Mouse (Mus musculus) urinary bladder, postnatal 10 days (tissue): ENCODE measurements around the gene Cltc.
"Not testable (repeated sequence)": the region's sequence is repeated elsewhere in the genome, so short reads cannot be mapped to it uniquely, and the experiment has no call there.

Experiments
- DNase-seq: peaks from one replicate; pipeline ENCODE4 v3.0.0; 2022; ENCODE audit warnings: low spot score

Gene Cltc

DNA sequence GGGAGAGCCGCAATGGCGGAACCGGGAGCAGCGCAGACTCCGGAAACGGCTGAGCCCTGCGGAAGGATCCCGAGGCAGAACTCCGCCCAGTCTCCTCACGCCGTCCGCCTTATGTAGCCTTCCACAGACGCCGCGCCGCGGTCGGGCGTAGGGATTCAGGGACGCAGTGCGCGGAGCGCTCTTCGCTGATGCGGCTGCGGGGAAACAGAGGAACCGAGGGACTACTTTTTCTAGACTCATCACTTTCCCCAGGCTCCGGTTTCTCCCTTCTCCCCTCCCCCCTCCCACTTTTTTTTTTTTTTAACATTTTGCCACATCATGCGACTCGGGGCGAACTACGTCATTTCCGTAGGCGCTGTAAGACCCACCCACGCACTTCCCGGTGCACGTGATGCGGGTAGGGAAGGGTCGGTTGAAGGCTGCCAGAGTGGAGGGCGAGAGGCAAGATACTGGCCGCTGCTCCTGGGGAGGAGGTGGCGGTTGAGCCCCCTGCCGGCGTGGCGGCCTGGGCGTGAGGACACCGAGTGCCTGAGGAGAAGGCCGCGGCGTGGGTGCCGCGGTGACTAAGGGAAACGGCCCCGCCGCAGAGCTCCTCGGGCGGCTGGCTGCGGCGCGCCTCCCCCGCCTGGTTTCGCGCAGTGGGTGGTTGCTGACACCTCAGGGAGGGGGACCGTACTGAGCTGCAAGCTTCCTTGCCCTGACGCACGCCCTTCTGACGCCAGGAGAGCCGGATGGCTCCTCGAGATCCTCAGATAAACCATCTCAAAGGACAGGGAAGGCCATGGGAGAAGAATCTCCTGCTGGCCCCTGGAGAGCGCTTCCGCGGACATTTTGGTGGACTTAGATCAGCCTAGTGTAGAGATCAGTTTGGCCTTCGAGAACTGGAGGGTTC, at the start of gene Cltc:
Gene Cltc, minus strand, starts transcription at position 86 of the 892 bp plus-strand sequence.
- peak; percentile 83 for DNase-seq

DNA sequence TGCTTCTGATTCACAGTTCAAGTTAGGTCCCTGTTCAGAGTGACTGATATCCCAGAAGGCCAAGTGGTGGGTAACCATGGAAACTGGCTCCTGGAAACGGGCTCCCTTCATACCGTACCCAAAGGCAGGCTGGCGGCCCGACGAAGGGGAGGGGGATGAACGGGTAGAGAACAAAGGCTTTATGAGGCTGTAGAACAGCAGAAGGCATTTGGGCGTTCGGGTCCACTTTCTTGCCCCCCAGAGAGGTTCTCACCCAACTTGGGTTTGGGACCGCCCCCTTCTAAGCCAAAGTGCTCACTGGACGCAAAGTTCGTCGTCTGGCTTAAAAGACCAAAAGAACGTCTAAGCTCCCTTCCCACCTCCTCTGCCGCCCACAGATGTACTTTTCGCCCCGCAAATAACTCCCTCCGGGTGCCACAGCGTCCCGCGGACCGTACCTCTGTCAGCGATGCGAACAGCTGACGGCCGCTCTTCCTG, 49.7 kb upstream of the Cltc start:
- no peak for DNase-seq

DNA sequence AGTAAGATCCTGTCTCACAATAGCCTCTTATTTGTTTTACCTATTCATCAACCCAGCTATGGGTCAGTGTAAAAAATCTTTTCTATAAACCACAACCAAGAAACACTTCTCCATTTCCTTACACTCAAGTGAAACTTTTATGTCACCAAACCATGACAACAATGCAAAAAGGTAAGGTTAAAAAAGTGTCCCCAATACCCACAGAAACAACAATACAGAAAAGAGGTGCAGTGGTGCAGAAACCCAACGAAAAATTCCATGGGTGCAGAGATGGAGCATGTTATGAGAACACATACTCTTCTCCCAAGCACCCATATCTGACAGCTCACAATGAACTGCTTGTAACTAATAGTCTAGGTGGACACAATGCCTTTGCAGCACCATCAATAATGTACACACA, 36.8 kb upstream of the Cltc start:
- no peak for DNase-seq

DNA sequence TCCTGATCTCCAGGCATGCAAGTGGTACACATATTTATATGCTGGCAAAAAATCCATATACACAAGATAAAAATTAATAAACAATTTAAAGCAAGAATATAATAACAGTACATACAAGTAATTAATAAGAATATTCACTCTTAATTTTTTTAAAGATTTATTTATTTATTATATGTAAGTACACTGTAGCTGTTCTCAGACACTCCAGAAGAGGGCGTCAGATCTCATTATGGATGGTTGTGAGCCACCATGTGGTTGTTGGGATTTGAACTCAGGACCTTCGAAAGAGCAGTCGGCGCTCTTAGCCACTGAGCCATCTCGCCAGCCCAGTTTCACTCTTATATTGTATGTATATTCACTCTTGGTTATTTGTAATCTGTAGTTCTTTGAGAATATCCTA, 30.1 kb upstream of the Cltc start:
- not testable (repeated sequence) for DNase-seq

DNA sequence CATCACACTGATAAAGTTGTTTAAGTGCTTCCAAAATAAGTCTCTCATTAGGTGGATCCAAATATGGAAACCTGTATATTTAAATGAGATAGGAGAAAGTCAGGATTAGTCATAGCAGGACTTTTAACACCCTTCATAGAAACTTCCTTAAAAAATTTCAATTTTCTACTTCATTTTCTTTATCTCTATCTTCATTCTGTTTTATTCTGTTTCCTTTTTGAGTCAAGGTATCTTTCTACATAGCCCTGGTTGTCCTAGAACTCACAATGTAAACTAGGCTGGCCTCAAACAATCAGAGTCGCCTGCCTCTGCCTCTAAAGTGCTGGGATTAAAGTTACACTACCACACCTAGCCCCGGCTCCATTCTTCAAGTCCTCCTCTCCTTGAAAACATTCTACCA, 28.4 kb upstream of the Cltc start:
- DNase-seq, result no peak

DNA sequence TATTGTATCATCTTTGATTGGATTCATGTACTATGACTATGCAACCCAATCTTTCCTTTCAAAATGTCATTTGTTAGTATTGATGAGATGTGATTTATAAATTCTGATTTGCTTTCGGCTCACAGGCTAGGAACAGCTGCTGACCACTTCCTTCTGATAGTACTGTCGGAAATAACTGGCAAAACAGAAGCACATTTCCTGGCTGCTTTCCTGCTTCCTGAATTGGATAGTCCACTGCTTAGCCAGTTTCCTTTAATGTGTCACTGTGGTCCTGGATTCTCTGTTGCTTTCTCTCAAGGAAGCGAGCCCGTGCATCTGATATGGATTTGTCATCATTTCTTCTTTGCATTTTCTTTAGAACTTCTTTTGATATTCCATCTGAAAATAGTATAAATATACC, 12.5 kb upstream of the Cltc start:
- DNase-seq, result no peak

DNA sequence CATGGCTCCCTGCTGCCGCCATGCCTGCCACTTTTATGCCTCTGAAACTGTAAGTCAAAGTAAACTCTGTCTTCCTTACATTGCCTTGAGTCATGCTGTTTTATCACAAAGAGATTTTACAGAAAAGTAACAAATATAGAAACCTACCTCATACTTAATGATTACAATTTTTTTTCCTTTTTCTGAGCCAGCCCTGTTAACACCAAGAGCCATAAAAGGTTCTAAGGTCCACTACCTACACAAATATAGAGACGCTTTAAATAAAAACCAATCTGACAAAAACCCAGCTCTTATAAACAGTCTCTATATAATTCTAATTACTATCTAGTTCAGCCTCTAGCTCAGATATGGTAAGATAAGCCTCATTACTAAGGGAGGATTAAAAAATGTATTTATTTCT, 7.1 kb upstream of the Cltc start:
- DNase-seq, result no peak

DNA sequence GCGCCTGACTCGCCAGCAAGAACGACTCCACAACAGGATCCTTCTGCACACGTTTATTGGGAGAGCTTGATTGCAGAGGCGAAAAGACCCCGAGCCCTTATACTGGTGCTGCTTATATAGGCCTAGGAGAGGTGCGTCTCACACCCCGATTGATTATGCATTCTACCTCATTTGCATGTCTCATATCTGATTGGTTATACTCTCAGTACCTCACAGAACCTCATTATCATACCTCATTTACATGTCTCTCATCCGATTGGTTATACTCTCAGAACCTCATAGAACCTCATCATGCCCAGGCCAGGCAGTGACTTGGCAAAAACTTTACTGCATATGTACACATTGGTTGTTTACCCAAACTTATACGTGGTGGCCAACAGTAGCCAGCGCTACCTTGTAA, 5.8 kb upstream of the Cltc start:
- DNase-seq, result not testable (repeated sequence)

DNA sequence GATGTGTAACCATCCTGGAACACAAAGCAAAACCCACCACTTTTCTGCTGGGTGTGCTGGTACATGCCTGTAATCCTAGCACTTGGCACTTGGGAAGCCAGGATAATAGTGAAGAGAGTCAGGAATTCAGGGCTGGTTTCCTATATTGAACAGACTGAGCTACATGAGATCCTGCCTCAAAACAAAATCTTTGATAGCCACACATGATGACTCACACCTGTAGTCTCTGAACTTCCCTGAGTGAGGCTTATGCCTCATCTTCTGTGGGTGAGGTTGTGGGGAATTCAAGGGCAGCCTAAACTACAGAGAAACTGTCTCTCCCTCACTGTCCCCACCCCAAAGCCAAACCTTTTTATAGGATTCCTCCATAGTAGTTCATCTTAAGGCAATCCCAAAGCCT, 3.0 kb upstream of the Cltc start:
- DNase-seq, result no peak

DNA sequence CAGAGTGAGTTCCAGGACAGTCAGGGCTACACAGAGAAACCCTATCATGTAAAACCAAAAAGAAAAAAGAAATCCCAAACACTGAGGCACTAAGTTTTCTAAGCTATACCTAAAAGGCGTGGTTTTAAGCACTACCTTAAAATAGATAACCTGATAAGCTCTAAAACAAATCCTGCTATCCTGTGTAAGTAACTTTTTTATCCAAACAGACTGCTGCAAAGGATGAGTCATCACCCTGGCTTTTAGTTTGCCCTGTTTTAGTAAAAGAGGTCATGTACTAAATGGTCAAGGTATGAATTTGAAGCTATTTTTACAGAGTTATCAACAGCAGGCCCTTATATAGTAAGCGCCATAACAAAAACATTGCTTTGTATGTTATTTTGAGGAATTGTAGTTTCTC, 2.5 kb upstream of the Cltc start:
- no peak for DNase-seq

DNA sequence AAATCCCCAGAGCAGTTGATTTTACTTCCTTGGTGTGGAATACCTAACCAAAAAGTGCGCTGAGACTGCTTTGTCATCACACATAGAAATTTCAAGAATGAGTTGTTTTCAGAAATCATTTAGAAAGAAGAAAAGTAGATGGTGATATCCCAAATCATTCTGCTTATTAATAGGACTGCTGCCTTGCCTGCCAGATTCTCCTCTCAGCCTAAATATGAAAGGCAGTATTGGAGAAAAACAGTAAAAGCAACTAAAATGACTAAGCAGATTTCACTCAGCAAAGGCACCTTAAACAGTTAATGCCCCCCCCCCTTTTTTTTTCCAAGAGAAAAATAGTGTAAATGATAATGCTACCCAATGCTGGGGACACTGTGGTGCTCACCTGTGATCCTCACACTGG, 1.9 kb upstream of the Cltc start:
- no peak for DNase-seq

DNA sequence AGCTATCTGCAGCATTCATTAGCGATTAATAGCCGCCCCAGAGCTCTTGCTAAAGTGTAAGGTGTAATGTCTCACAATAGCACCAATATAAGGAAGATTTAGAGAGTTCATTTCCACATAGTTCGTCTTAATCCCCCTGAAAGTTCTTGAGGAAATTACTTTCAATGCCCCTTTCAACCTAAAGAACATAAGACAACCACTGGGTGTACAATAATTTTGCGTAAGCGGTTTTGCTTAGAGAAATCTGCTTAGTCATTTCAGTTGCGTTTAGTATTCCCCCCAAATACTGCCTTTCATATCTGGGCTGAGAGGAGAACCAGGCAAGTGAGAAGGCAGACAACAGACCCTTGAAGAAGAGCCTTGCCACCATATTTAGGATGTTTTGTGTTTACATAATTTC, 1.2 kb upstream of the Cltc start:
- DNase-seq, result no peak

DNA sequence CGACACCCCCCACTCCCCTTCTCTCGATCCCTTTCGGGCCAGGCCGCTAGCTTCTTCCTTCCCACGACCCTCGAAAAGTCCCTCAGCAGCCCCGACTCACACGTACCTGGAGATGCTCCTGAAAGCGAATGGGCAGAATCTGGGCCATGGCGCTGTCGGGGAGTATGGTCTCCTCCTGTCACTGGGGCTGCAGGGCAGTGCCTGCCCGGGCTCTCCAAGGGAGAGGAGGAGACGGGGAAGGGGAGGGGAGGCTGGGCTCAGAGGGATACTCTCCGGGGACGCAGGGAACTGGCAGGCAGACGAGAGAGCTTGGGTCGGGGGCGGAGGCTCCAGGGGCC, 254 bp downstream of the Cltc start:
- no peak for DNase-seq

DNA sequence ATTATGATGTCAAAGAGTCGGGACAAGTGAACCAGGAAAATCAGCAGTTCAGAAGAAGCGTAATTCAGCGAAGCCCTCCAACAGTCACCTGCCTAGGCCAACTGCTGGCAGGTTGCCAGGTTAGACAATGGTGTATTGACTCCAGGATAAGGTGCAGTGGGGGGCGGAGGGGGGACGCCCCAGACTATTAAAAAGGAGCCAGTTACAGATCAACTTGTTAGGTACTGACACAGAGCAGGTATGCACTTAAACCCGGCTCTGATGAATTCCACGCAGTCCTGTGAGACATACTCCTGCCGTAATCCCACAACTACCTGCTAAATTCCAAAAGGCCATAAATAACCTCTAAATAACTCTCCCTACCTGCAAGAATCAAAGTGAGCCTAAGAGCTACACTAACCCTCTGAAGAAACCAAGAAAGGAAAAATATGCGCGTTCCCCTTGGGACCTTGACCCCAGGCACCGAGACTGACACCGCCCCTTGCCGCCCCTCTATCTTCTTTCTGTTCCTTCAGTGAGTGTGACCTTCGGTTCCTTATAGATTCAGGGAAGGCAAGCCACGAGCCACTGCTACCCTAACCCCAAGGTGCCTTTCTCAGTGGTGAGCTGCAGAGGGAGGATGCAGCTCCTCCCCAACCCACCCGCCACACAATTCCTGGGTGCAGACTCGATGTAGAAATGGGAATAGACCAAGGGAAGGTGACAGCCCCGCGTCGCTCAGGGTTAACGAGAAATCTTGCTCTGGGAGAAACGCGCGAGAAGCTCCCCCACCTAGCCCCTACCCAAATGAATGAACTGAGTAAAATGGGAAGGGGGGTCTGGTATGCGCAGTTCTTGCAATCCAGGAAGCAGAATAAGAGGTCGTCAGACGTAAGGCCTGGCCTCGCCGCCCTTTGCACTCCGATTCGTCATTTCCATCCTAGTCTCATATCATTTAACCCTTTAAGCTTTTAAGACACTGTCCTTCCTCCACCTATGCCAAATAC, 916 bp downstream of the Cltc start:
- no peak for DNase-seq

DNA sequence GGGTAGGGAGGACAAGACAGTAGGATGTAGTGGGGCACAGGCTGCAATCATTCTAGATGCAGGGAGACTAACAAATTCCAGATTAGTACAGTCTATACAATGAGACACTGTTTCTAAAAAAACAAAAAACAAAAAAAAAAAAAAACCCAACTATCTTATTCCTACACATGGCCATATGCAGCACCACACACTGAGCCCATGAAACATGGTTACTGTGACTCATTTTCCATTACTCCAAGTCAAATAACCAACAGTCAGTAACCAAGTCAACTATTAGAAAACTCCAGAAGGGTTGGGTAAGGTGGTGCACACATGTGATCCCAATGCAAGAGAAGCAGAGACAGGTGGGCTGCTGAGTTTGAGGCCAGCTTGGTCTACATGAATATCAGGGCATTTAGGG, 5.0 kb downstream of the Cltc start:
- DNase-seq, result no peak

DNA sequence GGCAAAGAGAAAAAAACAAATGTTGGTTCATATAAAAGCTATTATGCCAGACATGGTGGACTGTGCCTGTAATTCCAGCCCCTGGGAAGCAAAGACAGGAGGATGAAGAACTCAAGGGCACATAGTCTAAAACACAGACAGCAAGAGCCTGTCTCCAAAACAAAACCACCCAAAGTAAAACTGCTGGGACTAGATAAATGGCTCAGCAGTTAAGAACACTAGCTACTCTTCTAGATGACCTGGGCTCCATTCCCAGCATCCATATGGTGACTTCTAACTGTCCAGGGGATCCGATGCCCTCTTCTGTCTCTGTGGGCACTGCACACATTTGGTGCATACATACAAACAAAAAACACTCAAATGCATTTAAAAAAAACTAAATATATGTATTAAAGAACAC, 6.4 kb downstream of the Cltc start:
- no peak for DNase-seq

DNA sequence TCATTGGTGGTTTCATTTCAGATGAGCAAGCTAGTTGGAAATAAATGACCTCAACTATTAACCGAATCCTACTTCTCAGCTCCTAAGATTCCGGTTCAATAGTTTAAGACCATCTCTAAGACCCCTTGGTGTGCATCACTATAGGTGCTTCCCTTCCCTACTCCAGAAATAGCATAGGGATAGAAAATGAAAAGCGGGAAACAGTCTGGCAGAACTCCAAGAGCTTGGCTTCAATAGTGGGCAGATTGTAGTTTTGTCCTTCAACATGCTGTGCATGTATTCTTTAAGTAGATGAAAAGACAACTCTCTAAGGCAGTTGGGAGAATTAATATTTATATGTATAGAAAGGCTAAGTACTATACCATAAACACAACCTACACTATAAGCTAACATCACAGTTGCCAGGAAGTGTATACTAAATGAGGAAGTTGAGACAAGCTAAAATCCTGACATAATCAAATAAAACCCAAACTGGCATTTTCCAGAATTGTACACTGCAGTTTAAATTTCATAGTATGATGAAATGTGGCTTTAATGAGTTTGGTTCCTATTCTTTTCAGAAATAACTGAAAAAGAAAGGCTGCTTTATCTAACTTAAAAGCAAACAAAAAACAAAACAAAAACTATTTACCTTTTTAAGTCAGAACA, 7.5 kb downstream of the Cltc start:
- DNase-seq, result no peak

DNA sequence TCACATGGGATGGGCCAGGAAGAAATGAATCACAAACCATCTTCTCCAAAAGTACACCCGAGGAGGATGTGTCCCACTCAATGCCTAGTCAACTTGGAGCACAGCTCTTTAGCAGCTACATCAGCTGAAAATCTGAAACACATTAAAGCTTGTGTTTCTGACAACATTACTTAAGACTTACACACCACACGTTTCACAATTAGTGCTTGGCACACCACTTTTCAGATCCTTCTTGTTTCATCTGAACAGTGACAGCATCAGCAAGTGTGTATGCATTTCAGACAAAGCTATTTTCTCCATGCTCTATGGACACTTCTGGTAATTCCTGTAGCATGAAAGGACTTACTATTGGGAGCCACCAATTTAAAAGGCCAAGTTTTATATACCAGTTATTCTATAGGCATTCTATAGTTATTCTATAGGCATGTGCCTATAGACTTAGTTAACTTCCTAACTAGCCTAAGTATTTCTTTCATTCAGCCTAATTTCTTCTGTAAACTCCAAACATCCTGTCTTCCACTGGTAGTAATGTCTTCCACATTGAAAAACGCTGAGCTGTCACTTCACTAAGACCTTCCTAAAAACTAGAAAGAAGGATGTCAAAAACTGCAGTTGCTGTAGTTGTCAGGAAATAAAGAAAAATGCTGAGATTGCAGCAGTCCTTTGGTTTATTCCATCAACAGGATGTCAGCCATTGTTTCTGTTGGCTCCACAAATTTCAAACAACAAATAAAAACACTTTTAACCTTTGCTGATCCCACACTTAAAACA, 11.5 kb downstream of the Cltc start:
- DNase-seq, result no peak

DNA sequence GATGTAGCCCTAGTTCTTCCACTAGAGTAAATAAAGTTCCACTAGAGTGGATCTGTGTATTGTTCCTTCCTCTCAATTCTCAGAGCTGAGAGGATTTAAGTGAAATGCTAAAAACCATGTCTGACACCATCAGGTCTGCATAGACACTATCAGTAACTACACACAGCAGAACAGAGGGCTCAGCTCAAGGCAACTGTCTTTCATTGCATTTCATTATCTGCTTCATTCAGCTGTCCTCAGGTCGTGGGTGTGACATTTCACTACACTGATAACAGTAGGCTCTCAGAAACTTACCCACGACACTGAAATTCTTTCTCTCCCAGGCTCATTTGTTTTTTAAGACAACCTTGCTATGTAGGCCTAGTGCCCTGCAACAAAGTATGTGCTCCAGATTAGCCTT, 14.8 kb downstream of the Cltc start:
- no peak for DNase-seq

DNA sequence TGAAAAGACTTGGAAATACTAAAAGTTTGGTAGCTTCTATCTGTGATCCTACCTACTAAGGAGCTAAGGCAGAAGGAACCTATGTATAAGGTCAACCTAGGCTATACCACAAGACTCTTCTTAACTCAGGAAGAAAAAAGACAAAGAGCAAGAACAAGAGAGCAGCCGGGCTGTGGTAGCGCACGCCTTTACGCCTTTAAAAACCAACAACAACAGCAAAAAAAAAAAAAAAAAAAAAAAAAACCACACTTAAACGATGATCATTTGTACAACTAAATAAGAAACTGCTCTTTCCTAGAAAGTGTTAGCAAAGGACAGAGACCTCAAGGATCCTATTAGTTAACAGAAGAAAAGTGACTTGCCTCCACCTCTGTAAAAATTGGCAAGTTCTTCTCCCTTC, 15.9 kb downstream of the Cltc start:
- DNase-seq, result no peak

DNA sequence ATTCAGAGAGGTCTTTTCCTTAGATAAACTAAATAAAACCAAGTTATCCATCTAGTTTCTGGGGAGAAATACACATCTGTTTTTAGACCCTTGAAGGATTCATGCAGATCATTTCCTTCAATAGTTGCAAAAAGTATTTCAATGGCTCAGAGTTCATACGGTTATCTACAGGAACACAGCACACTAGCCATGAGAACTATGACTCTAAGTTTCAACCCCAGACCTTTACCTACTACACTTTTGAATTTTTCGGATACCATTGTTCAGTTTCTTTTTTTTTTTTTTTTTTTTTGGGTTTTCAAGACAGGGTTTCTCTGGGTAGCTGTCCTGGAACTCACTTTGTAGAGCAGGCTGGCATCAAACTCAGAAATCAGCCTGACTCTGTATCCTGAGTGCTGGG, 17.9 kb downstream of the Cltc start:
- no peak for DNase-seq

DNA sequence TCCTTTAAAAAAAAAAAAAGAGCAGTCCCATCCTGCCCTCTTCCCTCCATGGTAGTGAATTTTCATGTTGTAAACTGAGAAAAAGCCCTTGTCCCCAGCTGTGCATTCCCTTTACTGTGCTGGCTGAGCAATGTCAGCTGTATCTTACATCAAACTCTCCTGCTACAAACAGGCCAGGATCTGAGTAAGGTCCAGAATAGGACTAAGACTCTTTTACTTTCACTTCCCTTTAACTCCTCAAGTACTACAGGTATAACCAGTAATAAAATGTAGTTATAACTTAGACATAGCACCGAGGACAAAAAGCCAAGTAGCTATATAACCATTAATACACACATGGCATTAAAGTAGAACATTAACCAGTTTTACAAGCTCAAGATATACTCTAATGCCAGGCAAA, 18.4 kb downstream of the Cltc start:
- DNase-seq, result no peak
